Mouse (Mus musculus): ENCODE results near the gene Neil1. TPM values are rescaled to one million over a fixed set of nuclear protein-coding genes. Genes with fewer than 3 reads are reported as not detected.

The Neil1 gene
- total RNA-seq (2021) = 1 to 10 TPM; 5.5 to 6.5 TPM

GRCm38 (mm10) chr9:57148144-57148878 is at the start of gene Neil1:
Gene Neil1, minus strand, starts transcription at chr9:57148305.
- intact Hi-C loops (cut with DNase I) = loop anchor here (5.0 kb wide), 1 partner anchor 289 kb away; no protein-coding TSS in a partner anchor

GRCm38 (mm10) chr9:57197414-57197813 is 49.3 kb upstream of the Neil1 start:
- intact Hi-C loops (cut with DNase I) = no loop called here

More at GRCm38 (mm10) chr9:57148144-57148878, at the start of gene Neil1:
- DNase-seq = peak; percentile 79 to 84

GRCm38 (mm10) chr9:57196708-57197107 is 48.6 kb upstream of the Neil1 start:
- no peak for DNase-seq
- intact Hi-C loops (cut with DNase I) = no loop called here

More at GRCm38 (mm10) chr9:57197414-57197813, 49.3 kb upstream of the Neil1 start:
- no peak for DNase-seq

- intact Hi-C loops (cut with DNase I) = no loop called here
These were observed 20.3 kb upstream of the Neil1 start for GRCm38 (mm10) chr9:57168411-57168810.

GRCm38 (mm10) chr9:57166173-57166572 is 18.1 kb upstream of the Neil1 start:
- DNase-seq = no peak
- intact Hi-C loops (cut with DNase I) = no loop called here

More at GRCm38 (mm10) chr9:57168411-57168810, 20.3 kb upstream of the Neil1 start:
- no peak for DNase-seq

GRCm38 (mm10) chr9:57163137-57163536 is 15.0 kb upstream of the Neil1 start:
- intact Hi-C loops (cut with DNase I) = no loop called here
- DNase-seq = no peak

- intact Hi-C loops (cut with DNase I) = no loop called here
- DNase-seq = no peak
These were observed 14.4 kb upstream of the Neil1 start for GRCm38 (mm10) chr9:57162496-57162895.

- intact Hi-C loops (cut with DNase I) = no loop called here
- DNase-seq = no peak
These were observed 10.4 kb upstream of the Neil1 start for GRCm38 (mm10) chr9:57158506-57158905.

GRCm38 (mm10) chr9:57158013-57158470 is 9.9 kb upstream of the Neil1 start, which contains the start of gene Commd4:
Gene Commd4, minus strand, starts transcription at chr9:57158331.
- DNase-seq = peak; percentile 86

GRCm38 (mm10) chr9:57157499-57157898 is 9.4 kb upstream of the Neil1 start:
- intact Hi-C loops (cut with DNase I) = no loop called here
- DNase-seq = no peak

More at GRCm38 (mm10) chr9:57158013-57158470, 9.9 kb upstream of the Neil1 start, which contains the start of gene Commd4:
- intact Hi-C loops (cut with DNase I) = no loop called here

- no peak for DNase-seq
- intact Hi-C loops (cut with DNase I) = no loop called here
These were observed 8.7 kb upstream of the Neil1 start for GRCm38 (mm10) chr9:57156823-57157222.

- intact Hi-C loops (cut with DNase I) = no loop called here
- DNase-seq = no peak
These were observed 8.3 kb upstream of the Neil1 start for GRCm38 (mm10) chr9:57156383-57156782.

- no peak for DNase-seq
- intact Hi-C loops (cut with DNase I) = no loop called here
These were observed 4.2 kb upstream of the Neil1 start for GRCm38 (mm10) chr9:57152331-57152730.

GRCm38 (mm10) chr9:57150192-57150591 is 2.1 kb upstream of the Neil1 start:
- no peak for DNase-seq
- intact Hi-C loops (cut with DNase I) = no loop called here

- no peak for DNase-seq
- intact Hi-C loops (cut with DNase I) = loop anchor here (5.0 kb wide), 1 partner anchor 288 kb away; no protein-coding TSS in a partner anchor
These were observed 916 bp upstream of the Neil1 start for GRCm38 (mm10) chr9:57149021-57149420.

- intact Hi-C loops (cut with DNase I) = loop anchor here (5.0 kb wide), 1 partner anchor 290 kb away; no protein-coding TSS in a partner anchor
- DNase-seq = no peak
These were observed 631 bp downstream of the Neil1 start for GRCm38 (mm10) chr9:57147205-57148143.

GRCm38 (mm10) chr9:57146451-57147066 is 1.5 kb downstream of the Neil1 start:
- intact Hi-C loops (cut with DNase I) = loop anchor here (5.0 kb wide), 1 partner anchor 291 kb away; no protein-coding TSS in a partner anchor
- no peak for DNase-seq

- intact Hi-C loops (cut with DNase I) = loop anchor here (5.0 kb wide), 1 partner anchor 292 kb away; no protein-coding TSS in a partner anchor
These were observed 3.3 kb downstream of the Neil1 start for GRCm38 (mm10) chr9:57144830-57145229.

GRCm38 (mm10) chr9:57143212-57143611 is 4.9 kb downstream of the Neil1 start:
- DNase-seq = no peak
- intact Hi-C loops (cut with DNase I) = no loop called here

More at GRCm38 (mm10) chr9:57144830-57145229, 3.3 kb downstream of the Neil1 start:
- no peak for DNase-seq

Data from heart, postnatal 36 days (tissue).